Mouse (Mus musculus): ENCODE data around the gene Ccdc59. TPM values are rescaled to one million over a fixed set of nuclear protein-coding genes. Genes with fewer than 3 reads are reported as not detected.

Ccdc59 gene
- 21.5 and 26.2 TPM in 2 replicates for total RNA-seq (2023)

GRCm38 (mm10) chr10:105840928-105841888, at the start of gene Ccdc59, which contains the start of gene Mettl25:
TSS of gene Ccdc59 (plus strand) at chr10:105841067.
TSS of gene Mettl25 (minus strand) at chr10:105841380.

Other genes starting within 250 kb of the Ccdc59 start
- gene Mettl25, start 313 bp downstream of the Ccdc59 start, total RNA-seq (2023), result 8.3 and 12.4 TPM in 2 replicates